In genomic region chr2:117210416-117211085, GRCm38 (mm10) we compare ENCODE assay signal across 8 mouse cellular contexts. TPM values are rescaled to one million over a fixed set of nuclear protein-coding genes. Genes with fewer than 3 reads are reported as not detected.
A peak's percentile ranks its signal among the peaks of the same experiment; 100 is the strongest.
DNase-seq lines count a peak whose midpoint lies in the region; ATAC-seq and TF ChIP-seq lines count a peak whose summit lies in the region.

No protein-coding gene starts in this region.

- H3K4me1 ChIP-seq in heart, embryonic 13.5 days, result peaks cover 17% of the 10 kb centered on the region
- H3K4me1 ChIP-seq in kidney, embryonic 16.5 days (ENCODE audit: insufficient read depth, low read length), result peaks cover 10% of the 10 kb centered on the region

- WGBS in heart, embryonic 13.5 days, result 3% methylated on average over 6 of the region's 6 CpGs
- WGBS in kidney, embryonic 16.5 days, result 6% methylated on average over 6 of the region's 6 CpGs

- H3K27me3 ChIP-seq in heart, embryonic 13.5 days (replicated peaks), result no peaks in the 10 kb centered on the region
- H3K27me3 ChIP-seq in kidney, embryonic 16.5 days (ENCODE audit: insufficient read depth, low read length), result no peaks in the 10 kb centered on the region

- peak overlapping the region; percentile 32 for H3K4me3 ChIP-seq in heart, embryonic 13.5 days
- peak overlapping the region; percentile 27 for H3K4me3 ChIP-seq in kidney, embryonic 16.5 days (ENCODE audit: low read length)

- H3K9me3 ChIP-seq in heart, embryonic 13.5 days, result peaks cover 5% of the 10 kb centered on the region; the same call in 1 of the 2 replicates
- H3K9me3 ChIP-seq in kidney, embryonic 16.5 days (ENCODE audit: low read length), result no peaks in the 10 kb centered on the region

- peak; percentile 61; the same call in 1 of the 2 replicates for ATAC-seq in heart, embryonic 13.5 days (ENCODE audit: extremely low read depth, insufficient number of reproducible peaks, low FRiP score, low TSS enrichment)
- peak; percentile 99 for ATAC-seq in kidney, embryonic 16.5 days (ENCODE audit: low FRiP score, low TSS enrichment)
- peak; percentile 22; the same call in 1 of the 2 replicates for ATAC-seq in megakaryocyte-erythroid progenitor cell, adult 5-6 weeks (replicated peaks; ENCODE audit: low FRiP score, low TSS enrichment, poor library complexity, severe bottlenecking)
- ATAC-seq in inflammation-experienced regulatory T-cells, adult 6 months, result no peak

- peak; percentile 71 for DNase-seq in ES-CJ7 (ENCODE audit: low read depth, low spot score)
- peak; percentile 91 for DNase-seq in brain, embryonic 14.5 days (ENCODE audit: low read depth)
- DNase-seq in spleen, postnatal 14 days (ENCODE audit: low spot score in 2 of 2), result no peak
- DNase-seq in thymus, postnatal 36 days, result no peak

- TF ChIP-seq CTCF in brain, embryonic 14.5 days (IDR thresholded peaks at IDR 0.05; ENCODE audit: borderline replicate concordance, extremely low read depth, insufficient read depth, insufficient read length), result no peak

- no peak for TF ChIP-seq POLR2A in brain, embryonic 14.5 days (IDR thresholded peaks at IDR 0.05; ENCODE audit: borderline replicate concordance, extremely low read depth, insufficient read depth, insufficient read length, poor library complexity, severe bottlenecking)

- peak overlapping the region; percentile 67 for H3K4me2 ChIP-seq in heart, embryonic 13.5 days
- H3K4me2 ChIP-seq in kidney, embryonic 16.5 days (replicated peaks; ENCODE audit: low read depth, low read length), result peak overlapping the region; percentile 51

- H3K27ac ChIP-seq in heart, embryonic 13.5 days (replicated peaks), result no peak overlapping the region
- no peak overlapping the region for H3K27ac ChIP-seq in kidney, embryonic 16.5 days (ENCODE audit: low read length)

- 0 out of 2 replicates have a peak overlapping the region, but pooled peaks have one; percentile 47 for H3K9ac ChIP-seq in heart, embryonic 13.5 days
- H3K9ac ChIP-seq in kidney, embryonic 16.5 days (replicated peaks; ENCODE audit: low read length), result peak overlapping the region; percentile 44; the same call in 1 of the 2 replicates

- H3K36me3 ChIP-seq in heart, embryonic 13.5 days, result no peaks in the 10 kb centered on the region
- no peaks in the 10 kb centered on the region for H3K36me3 ChIP-seq in kidney, embryonic 16.5 days (ENCODE audit: insufficient read depth, low read length)

RNA-seq across cellular contexts. Expression of gene Fam98b, which starts 39.0 kb away (rescaled TPM):
- polyA plus RNA-seq in brain, embryonic 14.5 days (2012; rRNA removed), result 36.8 and 47.0 TPM in 2 replicates
- 7.9 and 8.9 TPM in 2 replicates for polyA plus RNA-seq in heart, embryonic 13.5 days (2015; fragmentation: Nextera tagmentation; extraction: Ambion mirVana)
- 7.5 and 9.2 TPM in 2 replicates for polyA plus RNA-seq in kidney, embryonic 16.5 days (2015; fragmentation: Nextera tagmentation; extraction: Ambion mirVana)
- 41.9 and 50.4 TPM in 2 replicates for total RNA-seq in megakaryocyte-erythroid progenitor cell, adult 5-6 weeks (2014; fragmentation: Nextera tagmentation)
- total RNA-seq in megakaryocyte-erythroid progenitor cell, adult 5-6 weeks (2017), result 20.6 and 24.6 TPM in 2 replicates
- polyA plus RNA-seq in inflammation-experienced regulatory T-cells, adult 6 months (2017; shearing (Covaris generic)), result 10 to 100 TPM in 1 of 3 experiments, 1 to 10 TPM in 2; 6.6 to 13.5 (median 9.7) TPM

Comparison
In these comparisons a context has a peak if more than half of its experiments do, and no peak if none do; other contexts are left out.
1. DNase-seq: peak in ES-CJ7 (single experiment) and brain, embryonic 14.5 days (single experiment); none in spleen, postnatal 14 days (0 of 2) and thymus, postnatal 36 days (0 of 2).